In genomic region chr6:13369709-13370296, GRCm38 (mm10) we compare ENCODE assay signal across 23 mouse cellular contexts.
DNase-seq lines count a peak whose midpoint lies in the region; ATAC-seq lines count a peak whose summit lies in the region.
"Had no signal": no experiment of that assay in that cellular context is flagged by ENCODE, and none has a peak within 500 bp of the region (broad histone marks: within the 10 kb centered on the region; RNA-seq: fewer than 3 reads in every experiment).

No protein-coding gene starts in this region.

- no peak overlapping the region for H3K4me2 ChIP-seq in midbrain, embryonic 13.5 days (replicated peaks)
- H3K4me2 ChIP-seq in midbrain, embryonic 11.5 days, result no peak overlapping the region
- no peak overlapping the region for H3K4me2 ChIP-seq in midbrain, embryonic 15.5 days
- H3K4me2 ChIP-seq in kidney, embryonic 14.5 days (replicated peaks; ENCODE audit: low read depth, low read length), result no peak overlapping the region
- H3K4me2 ChIP-seq: intestine, embryonic 15.5 days; limb, embryonic 12.5 days; liver, embryonic 11.5 days had no signal

- peak; percentile 8 for DNase-seq in embryo, embryonic 10.5 days (ENCODE audit: low spot score)
- DNase-seq in embryo, embryonic 10 days (ENCODE audit: low spot score), result no peak
- DNase-seq in midbrain, embryonic 11.5 days (ENCODE audit: low spot score, missing footprints), result no peak
- DNase-seq in layer of hippocampus, adult 8-10 months (ENCODE audit: low spot score in 2 of 2), result no peak
- DNase-seq: adrenal gland, postnatal 14 days; cerebellum, adult 8-10 months; cerebellum, postnatal 36 days; heart, postnatal 4 days; kidney, adult 8-10 months; kidney, postnatal 14 days; layer of hippocampus, postnatal 36 days; liver, postnatal 0 days; right cerebral cortex, postnatal 25 days; thymus, postnatal 25 days had no signal

- no peaks in the 10 kb centered on the region for H3K27me3 ChIP-seq in midbrain, embryonic 13.5 days
- no peaks in the 10 kb centered on the region for H3K27me3 ChIP-seq in midbrain, embryonic 11.5 days (ENCODE audit: control insufficient read depth, insufficient read depth, low read length)
- no peaks in the 10 kb centered on the region for H3K27me3 ChIP-seq in midbrain, embryonic 15.5 days (replicated peaks)
- no peaks in the 10 kb centered on the region for H3K27me3 ChIP-seq in kidney, embryonic 14.5 days (ENCODE audit: control insufficient read depth, insufficient read depth, low read length)
- H3K27me3 ChIP-seq: intestine, embryonic 15.5 days; limb, embryonic 12.5 days had no signal

- H3K27ac ChIP-seq in midbrain, embryonic 13.5 days, result no peak overlapping the region
- H3K27ac ChIP-seq in midbrain, embryonic 11.5 days (ENCODE audit: low read depth, low read length), result no peak overlapping the region
- H3K27ac ChIP-seq in midbrain, embryonic 15.5 days, result no peak overlapping the region
- no peak overlapping the region for H3K27ac ChIP-seq in kidney, embryonic 14.5 days (ENCODE audit: low read depth, low read length)
- H3K27ac ChIP-seq: intestine, embryonic 15.5 days; layer of hippocampus, adult 2 months; limb, embryonic 12.5 days; macrophage had no signal

- peak; percentile 68; the same call in 1 of the 2 replicates for ATAC-seq in midbrain, embryonic 13.5 days
- ATAC-seq in midbrain, embryonic 11.5 days (ENCODE audit: low FRiP score), result no peak
- ATAC-seq in midbrain, embryonic 15.5 days (replicated peaks), result peak; percentile 52; the same call in 1 of the 2 replicates
- no peak for ATAC-seq in kidney, embryonic 14.5 days (ENCODE audit: low FRiP score, low TSS enrichment)
- ATAC-seq: intestine, embryonic 15.5 days; liver, postnatal 0 days; lung, postnatal 0 days had no signal

- H3K9ac ChIP-seq in midbrain, embryonic 13.5 days (replicated peaks), result no peak overlapping the region
- H3K9ac ChIP-seq in midbrain, embryonic 11.5 days (ENCODE audit: low read length), result no peak overlapping the region
- no peak overlapping the region for H3K9ac ChIP-seq in midbrain, embryonic 15.5 days
- no peak overlapping the region for H3K9ac ChIP-seq in kidney, embryonic 14.5 days (ENCODE audit: low read depth, low read length)
- H3K9ac ChIP-seq: intestine, embryonic 15.5 days; limb, embryonic 12.5 days; liver, postnatal 0 days had no signal

- no peaks in the 10 kb centered on the region for H3K9me3 ChIP-seq in midbrain, embryonic 13.5 days
- H3K9me3 ChIP-seq in midbrain, embryonic 11.5 days (ENCODE audit: control insufficient read depth, low read length), result no peaks in the 10 kb centered on the region
- H3K9me3 ChIP-seq in midbrain, embryonic 15.5 days, result no peaks in the 10 kb centered on the region
- H3K9me3 ChIP-seq in kidney, embryonic 14.5 days (ENCODE audit: control insufficient read depth, low read length), result no peaks in the 10 kb centered on the region
- H3K9me3 ChIP-seq: intestine, embryonic 15.5 days; limb, embryonic 12.5 days had no signal

- H3K36me3 ChIP-seq in midbrain, embryonic 13.5 days, result no peaks in the 10 kb centered on the region
- H3K36me3 ChIP-seq in midbrain, embryonic 11.5 days (ENCODE audit: control insufficient read depth, insufficient read depth, low read length), result no peaks in the 10 kb centered on the region
- no peaks in the 10 kb centered on the region for H3K36me3 ChIP-seq in midbrain, embryonic 15.5 days (replicated peaks)
- H3K36me3 ChIP-seq in kidney, embryonic 14.5 days (ENCODE audit: control insufficient read depth, insufficient read depth, low read length), result no peaks in the 10 kb centered on the region
- H3K36me3 ChIP-seq: intestine, embryonic 15.5 days; limb, embryonic 12.5 days had no signal

- H3K4me3 ChIP-seq in midbrain, embryonic 13.5 days (replicated peaks), result no peak overlapping the region
- H3K4me3 ChIP-seq in midbrain, embryonic 11.5 days (ENCODE audit: low read depth, low read length), result no peak overlapping the region
- no peak overlapping the region for H3K4me3 ChIP-seq in midbrain, embryonic 15.5 days
- no peak overlapping the region for H3K4me3 ChIP-seq in kidney, embryonic 14.5 days (ENCODE audit: low read length)
- H3K4me3 ChIP-seq: intestine, embryonic 15.5 days; layer of hippocampus, adult 2 months; limb, embryonic 12.5 days had no signal

- H3K4me1 ChIP-seq in midbrain, embryonic 13.5 days (replicated peaks), result no peaks in the 10 kb centered on the region
- H3K4me1 ChIP-seq in midbrain, embryonic 11.5 days (ENCODE audit: control insufficient read depth, insufficient read depth, low read length), result no peaks in the 10 kb centered on the region
- no peaks in the 10 kb centered on the region for H3K4me1 ChIP-seq in midbrain, embryonic 15.5 days
- no peaks in the 10 kb centered on the region for H3K4me1 ChIP-seq in kidney, embryonic 14.5 days (ENCODE audit: control insufficient read depth, insufficient read depth, low read length)
- H3K4me1 ChIP-seq: intestine, embryonic 15.5 days; limb, embryonic 12.5 days had no signal

Comparison
In these comparisons a context has a peak if more than half of its experiments do, and no peak if none do; other contexts are left out.
1. ATAC-seq: peak in midbrain, embryonic 13.5 days (single experiment) and midbrain, embryonic 15.5 days (single experiment); none in midbrain, embryonic 11.5 days (single experiment) and kidney, embryonic 14.5 days (single experiment).